Mouse (Mus musculus): Measurements from ENCODE around the gene Smim6.

DNA sequence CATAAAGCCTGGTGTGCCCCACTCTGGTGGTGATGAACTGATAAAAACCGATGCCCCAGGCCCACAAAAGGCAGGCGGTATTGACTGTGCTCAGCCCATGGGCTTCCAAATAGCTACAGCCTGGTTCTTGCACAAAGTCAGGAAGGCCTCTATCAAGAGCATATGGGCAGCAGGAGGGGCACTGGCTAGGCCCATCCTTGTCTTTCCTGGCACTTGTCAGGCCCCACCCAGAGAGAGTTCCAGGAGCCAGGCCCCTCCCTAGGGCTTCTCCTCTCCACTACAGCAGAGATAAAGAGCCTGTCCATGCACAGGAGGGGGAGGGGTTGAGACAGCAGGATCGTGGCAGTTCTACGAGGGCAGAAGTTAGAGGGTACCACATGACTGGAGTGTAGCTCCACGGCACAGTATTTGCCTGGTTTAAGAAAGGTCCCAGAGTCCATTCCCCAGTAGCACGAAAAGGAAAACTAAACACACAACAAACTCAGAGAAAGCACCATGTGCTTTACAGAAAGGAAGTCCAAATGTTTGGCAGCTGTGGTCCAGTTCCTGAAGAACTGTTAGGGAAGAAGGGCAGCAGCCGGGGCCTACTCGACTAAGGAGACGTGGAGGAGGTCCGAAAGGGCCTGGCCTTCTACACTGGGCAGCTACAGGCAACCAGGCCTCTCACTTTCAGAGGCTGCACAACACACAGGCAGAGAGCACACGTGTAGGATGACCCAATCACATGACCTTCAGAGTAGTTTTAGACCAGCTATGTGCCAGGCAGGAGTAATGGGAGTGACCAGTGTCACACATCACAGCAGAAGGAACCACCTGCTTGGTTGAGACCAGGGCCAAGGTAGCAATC lies 8.2 kb upstream of the Smim6 start:
- TF ChIP-seq POLR2A (IDR thresholded peaks at IDR 0.05; ENCODE audit: low read depth, low read length) = no peak
- no peak for TF ChIP-seq CTCF (conservative IDR thresholded peaks at IDR 0.05; ENCODE audit: insufficient read depth, insufficient read length, low read depth, low read length)
